Mouse (Mus musculus) C2C12 (cell line): ENCODE measurements around the gene Tiam1.

Source experiments
- CEBPB ChIP-seq: IDR thresholded peaks from one replicate; pipeline ENCODE4 v1.6.1; 2011; ENCODE audit warnings: low read depth, mild to moderate bottlenecking, control low read depth, moderate library complexity
- CTCF ChIP-seq: IDR thresholded peaks from one replicate; pipeline ENCODE4 v1.5.1; 2011; ENCODE audit not compliant: control insufficient read depth, insufficient read depth, insufficient read length
- MYOD1 ChIP-seq: IDR thresholded peaks from one replicate; pipeline ENCODE4 v1.6.1; 2011; ENCODE audit warnings: low read depth; ENCODE audit not compliant: control insufficient read depth, insufficient read length
- MYOG ChIP-seq: IDR thresholded peaks from one replicate; pipeline ENCODE4 v1.6.1; 2011; ENCODE audit not compliant: control insufficient read depth, insufficient read length; ENCODE audit errors: extremely low read depth
- USF1 ChIP-seq: IDR thresholded peaks from one replicate; pipeline ENCODE4 v1.6.1; 2011; ENCODE audit warnings: low read depth, mild to moderate bottlenecking, control low read depth, moderate library complexity

DNA sequence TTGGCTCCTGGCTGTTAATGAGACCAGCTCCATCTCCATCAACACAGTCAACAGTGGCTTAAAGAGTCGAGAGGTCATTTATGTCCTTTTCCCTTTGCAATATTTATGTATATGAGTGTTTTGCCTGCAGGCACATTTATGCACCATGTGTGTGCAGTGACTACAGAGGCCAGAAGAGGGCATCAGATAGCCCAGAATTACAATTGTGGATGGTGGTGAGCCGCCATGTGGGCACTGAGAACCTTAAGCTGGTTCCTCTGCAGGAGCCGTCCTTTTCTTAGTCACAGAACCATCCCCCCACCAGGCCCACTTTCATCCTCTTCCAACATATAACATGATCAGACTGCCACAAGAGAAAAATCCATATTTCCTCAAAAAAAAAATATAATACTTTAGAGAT, 295.4 kb downstream of the Tiam1 start:
- TF ChIP-seq CTCF, result no peak
- no peak for TF ChIP-seq MYOD1
- no peak for TF ChIP-seq USF1
- TF ChIP-seq CEBPB, result no peak
- no peak for TF ChIP-seq MYOG
